Mouse (Mus musculus): ENCODE measurements around the gene Gzmf. TPM values are rescaled to one million over a fixed set of nuclear protein-coding genes. Genes with fewer than 3 reads are reported as not detected.
"Not testable (repeated sequence)": the region's sequence is repeated elsewhere in the genome, so short reads cannot be mapped to it uniquely, and the experiment has no call there.

Gene Gzmf
- polyA plus RNA-seq (2012; rRNA removed), result not detected in 2 replicates

DNA sequence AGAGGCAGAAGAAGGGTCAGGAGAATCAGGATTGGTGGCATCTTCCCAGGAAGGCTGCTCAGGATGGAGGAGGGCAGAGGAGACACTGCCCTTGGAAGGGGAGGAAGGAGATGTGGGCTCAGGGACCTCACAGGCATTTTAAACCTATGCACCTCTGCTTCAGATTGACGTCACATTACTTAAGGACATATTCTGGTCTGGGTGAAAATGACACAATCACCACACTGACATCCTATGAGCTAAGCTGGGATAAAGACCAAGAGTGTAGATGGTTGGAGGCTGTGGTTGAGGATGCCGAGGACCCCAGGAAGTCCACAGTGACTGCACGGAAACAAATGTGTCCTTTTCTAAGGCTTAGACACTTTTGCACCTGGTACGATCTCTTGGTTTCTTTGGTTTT, at the start of gene Gzmf:
Gene Gzmf (minus strand): TSS at position 101 of the 400 bp plus-strand sequence.
- TF ChIP-seq POLR2A (IDR thresholded peaks at IDR 0.05; ENCODE audit: low read depth, low read length) (no peak), CTCF (IDR thresholded peaks at IDR 0.05; ENCODE audit: extremely low read depth, insufficient read length, insufficient replicate concordance, low read depth, low read length) (no peak)
- Histone ChIP-seq H3K4me3 (ENCODE audit: low read depth, low read length) (no peak within 1 kb of the TSS), H3K27me3 (ENCODE audit: control insufficient read depth, insufficient read depth, low read length) (no peaks in the 10 kb centered on the region), H3K36me3 (ENCODE audit: control insufficient read depth, insufficient read depth, low read length) (no peaks in the 10 kb centered on the region), H3K4me1 (ENCODE audit: control insufficient read depth, insufficient read depth, insufficient read length, low read length) (no peaks in the 10 kb centered on the region), H3K27ac (ENCODE audit: insufficient read depth, low read depth, low read length) (no peak within 1 kb of the TSS)
- 88% methylated on average over 4 of the region's 4 CpGs for WGBS

DNA sequence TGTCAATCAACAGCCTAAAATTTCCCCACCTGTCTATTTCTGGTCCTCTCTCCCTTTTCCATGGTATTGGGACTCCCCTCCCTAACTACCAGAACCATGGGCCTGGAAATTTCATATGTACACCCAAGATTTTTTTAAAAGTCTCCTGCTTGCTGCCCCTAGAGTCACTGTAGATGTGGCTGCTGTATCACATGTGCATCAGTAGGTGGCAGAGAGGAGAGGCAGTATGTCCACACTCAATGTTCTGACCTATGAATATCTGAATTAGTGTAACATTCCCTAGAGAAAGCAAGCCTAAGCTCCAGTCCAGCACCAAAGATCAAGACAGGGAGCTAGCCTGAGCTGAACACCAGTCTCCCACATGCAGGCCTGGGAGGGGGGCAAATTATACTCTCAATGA, 29.2 kb upstream of the Gzmf start:
- Histone ChIP-seq H3K27me3 (ENCODE audit: control insufficient read depth, insufficient read depth, low read length) (no peaks in the 10 kb centered on the region), H3K4me1 (ENCODE audit: control insufficient read depth, insufficient read depth, insufficient read length, low read length) (no peaks in the 10 kb centered on the region), H3K27ac (ENCODE audit: insufficient read depth, low read depth, low read length) (no peak overlapping the region), H3K4me3 (ENCODE audit: low read depth, low read length) (no peak overlapping the region), H3K36me3 (ENCODE audit: control insufficient read depth, insufficient read depth, low read length) (no peaks in the 10 kb centered on the region)
- TF ChIP-seq CTCF (IDR thresholded peaks at IDR 0.05; ENCODE audit: extremely low read depth, insufficient read length, insufficient replicate concordance, low read depth, low read length) (no peak), POLR2A (IDR thresholded peaks at IDR 0.05; ENCODE audit: low read depth, low read length) (no peak)

DNA sequence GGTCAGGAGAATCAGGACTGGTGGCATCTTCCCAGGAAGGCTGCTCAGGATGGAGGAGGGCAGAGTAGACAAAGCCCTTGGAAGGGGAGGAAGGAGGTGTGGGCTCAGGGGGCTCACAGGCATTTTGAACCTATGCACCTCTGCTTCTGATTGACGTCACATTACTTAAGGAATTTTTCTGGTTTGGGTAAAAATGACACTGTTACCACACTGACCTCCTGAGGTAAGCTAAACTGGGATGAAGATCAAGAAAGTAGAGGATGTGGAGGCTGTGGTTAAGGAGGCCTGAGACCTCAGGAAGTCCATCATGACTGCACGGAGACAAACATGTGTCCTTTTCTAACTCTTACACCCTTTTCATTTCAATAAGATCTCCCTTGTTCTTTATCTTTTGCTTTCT, 23.3 kb upstream of the Gzmf start, which contains the start of gene Gzmc:
Gene Gzmc (minus strand): TSS at position 101 of the 400 bp plus-strand sequence.
- H3K27me3 ChIP-seq (ENCODE audit: control insufficient read depth, insufficient read depth, low read length), result no peaks in the 10 kb centered on the region
- 72% methylated on average over 2 of the region's 2 CpGs for WGBS
- no peak for TF ChIP-seq CTCF (IDR thresholded peaks at IDR 0.05; ENCODE audit: extremely low read depth, insufficient read length, insufficient replicate concordance, low read depth, low read length)
- no peak for TF ChIP-seq POLR2A (IDR thresholded peaks at IDR 0.05; ENCODE audit: low read depth, low read length)
- no peak within 1 kb of the TSS for H3K4me3 ChIP-seq (ENCODE audit: low read depth, low read length)
- no peaks in the 10 kb centered on the region for H3K4me1 ChIP-seq (ENCODE audit: control insufficient read depth, insufficient read depth, insufficient read length, low read length)
- no peaks in the 10 kb centered on the region for H3K36me3 ChIP-seq (ENCODE audit: control insufficient read depth, insufficient read depth, low read length)
- H3K27ac ChIP-seq (ENCODE audit: insufficient read depth, low read depth, low read length), result no peak within 1 kb of the TSS

DNA sequence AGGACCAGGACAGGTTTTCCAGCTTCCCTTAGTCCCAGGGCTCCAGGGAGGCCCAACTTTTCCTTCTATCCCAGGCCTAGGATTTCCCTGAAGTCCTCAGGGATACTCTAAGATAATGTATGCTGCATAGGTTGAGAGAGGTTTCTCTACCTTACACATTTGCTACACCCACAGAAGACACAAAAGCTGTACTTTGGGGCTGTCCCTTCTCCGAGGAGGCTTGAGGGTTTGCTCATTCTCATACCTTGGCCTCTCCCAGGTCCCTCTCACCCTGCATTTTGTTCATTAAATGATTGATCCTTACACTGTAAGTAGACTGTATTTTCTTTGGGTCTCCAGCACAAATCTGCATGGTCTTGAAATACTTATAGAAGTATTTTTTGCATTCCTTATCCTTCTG, 5.6 kb downstream of the Gzmf start:
- WGBS, result 82% methylated on average over 1 of the region's 1 CpGs
- no peak overlapping the region for H3K4me3 ChIP-seq (ENCODE audit: low read depth, low read length)
- no peak overlapping the region for H3K27ac ChIP-seq (ENCODE audit: insufficient read depth, low read depth, low read length)
- no peak for TF ChIP-seq CTCF (IDR thresholded peaks at IDR 0.05; ENCODE audit: extremely low read depth, insufficient read length, insufficient replicate concordance, low read depth, low read length)
- TF ChIP-seq POLR2A (IDR thresholded peaks at IDR 0.05; ENCODE audit: low read depth, low read length), result no peak
- H3K27me3 ChIP-seq (ENCODE audit: control insufficient read depth, insufficient read depth, low read length), result no peaks in the 10 kb centered on the region
- H3K36me3 ChIP-seq (ENCODE audit: control insufficient read depth, insufficient read depth, low read length), result no peaks in the 10 kb centered on the region
- no peaks in the 10 kb centered on the region for H3K4me1 ChIP-seq (ENCODE audit: control insufficient read depth, insufficient read depth, insufficient read length, low read length)

DNA sequence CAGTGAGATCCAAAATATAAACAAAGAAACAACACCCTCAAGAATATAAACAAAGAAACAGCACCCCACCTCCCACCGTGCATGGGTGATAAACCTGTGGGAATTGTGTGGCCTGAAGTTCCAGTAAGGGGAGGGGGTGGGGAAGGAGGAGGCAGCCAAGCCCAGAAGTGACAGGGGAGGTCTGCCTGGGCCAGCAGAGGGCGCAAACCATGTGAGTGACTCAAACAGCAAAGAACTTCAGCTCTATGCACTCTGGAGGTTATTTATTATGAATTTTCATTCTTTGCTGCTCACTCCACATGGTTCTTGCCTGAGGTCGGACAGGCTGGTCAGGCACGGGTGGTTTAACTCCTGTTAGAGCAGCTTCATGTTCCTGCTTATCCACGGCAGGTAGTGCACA, 6.2 kb downstream of the Gzmf start:
- 33% methylated on average over 5 of the region's 5 CpGs for WGBS
- not testable (repeated sequence) for H3K27me3 ChIP-seq (ENCODE audit: control insufficient read depth, insufficient read depth, low read length); H3K4me1 ChIP-seq (ENCODE audit: control insufficient read depth, insufficient read depth, insufficient read length, low read length); H3K27ac ChIP-seq (ENCODE audit: insufficient read depth, low read depth, low read length); H3K36me3 ChIP-seq (ENCODE audit: control insufficient read depth, insufficient read depth, low read length); H3K4me3 ChIP-seq (ENCODE audit: low read depth, low read length)
- TF ChIP-seq CTCF (IDR thresholded peaks at IDR 0.05; ENCODE audit: extremely low read depth, insufficient read length, insufficient replicate concordance, low read depth, low read length), result peak; percentile 46; the same call in 1 of the 2 replicates

DNA sequence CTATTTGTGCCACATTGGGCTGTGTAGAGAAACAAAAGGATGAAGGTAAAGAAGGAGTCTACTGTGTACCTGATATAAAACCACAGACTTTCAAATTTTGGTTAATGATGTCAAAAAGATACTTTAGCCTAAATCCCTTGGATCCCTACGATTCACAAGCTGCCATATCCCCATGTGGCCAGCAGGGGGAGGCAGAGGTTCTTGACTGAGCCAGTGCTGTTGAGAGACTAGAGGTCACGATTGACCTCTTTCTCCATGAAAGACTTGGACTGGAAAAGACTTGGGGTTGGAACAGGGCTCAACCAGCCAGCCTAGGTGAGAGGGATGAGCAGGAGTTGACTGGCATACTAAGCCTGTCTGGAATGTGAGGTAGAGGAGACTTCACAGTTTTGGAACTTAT, 7.2 kb downstream of the Gzmf start:
- Histone ChIP-seq H3K36me3 (ENCODE audit: control insufficient read depth, insufficient read depth, low read length) (no peaks in the 10 kb centered on the region), H3K4me1 (ENCODE audit: control insufficient read depth, insufficient read depth, insufficient read length, low read length) (no peaks in the 10 kb centered on the region), H3K27me3 (ENCODE audit: control insufficient read depth, insufficient read depth, low read length) (no peaks in the 10 kb centered on the region), H3K27ac (ENCODE audit: insufficient read depth, low read depth, low read length) (no peak overlapping the region), H3K4me3 (ENCODE audit: low read depth, low read length) (no peak overlapping the region)
- 4% methylated on average over 2 of the region's 2 CpGs for WGBS
- TF ChIP-seq POLR2A (IDR thresholded peaks at IDR 0.05; ENCODE audit: low read depth, low read length), result no peak
- TF ChIP-seq CTCF (IDR thresholded peaks at IDR 0.05; ENCODE audit: extremely low read depth, insufficient read length, insufficient replicate concordance, low read depth, low read length), result peak; percentile 91; the same call in 1 of the 2 replicates

DNA sequence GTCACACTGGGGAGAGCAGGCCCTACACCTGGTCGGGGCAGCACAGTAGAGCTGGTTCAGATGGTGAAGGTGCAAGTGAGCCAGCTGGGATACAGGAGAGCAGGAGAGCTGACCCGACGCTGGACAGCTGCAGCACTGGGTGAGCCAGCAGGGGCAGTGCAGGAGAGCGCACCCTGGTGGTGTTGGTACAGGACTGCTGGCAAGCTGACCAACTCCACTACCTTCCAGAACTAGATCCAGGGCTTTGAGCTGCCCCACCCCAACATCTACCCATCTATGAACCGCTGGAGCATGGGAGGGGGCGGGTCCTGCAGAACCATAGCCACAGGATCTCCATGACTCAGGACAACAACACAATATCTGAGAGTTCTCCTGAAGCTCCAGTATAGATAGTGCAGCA, 24.3 kb downstream of the Gzmf start:
- 48% methylated on average over 6 of the region's 6 CpGs for WGBS
- TF ChIP-seq POLR2A (IDR thresholded peaks at IDR 0.05; ENCODE audit: low read depth, low read length) (no peak), CTCF (IDR thresholded peaks at IDR 0.05; ENCODE audit: extremely low read depth, insufficient read length, insufficient replicate concordance, low read depth, low read length) (no peak)
- Histone ChIP-seq H3K27ac (ENCODE audit: insufficient read depth, low read depth, low read length) (no peak overlapping the region), H3K27me3 (ENCODE audit: control insufficient read depth, insufficient read depth, low read length) (no peaks in the 10 kb centered on the region), H3K36me3 (ENCODE audit: control insufficient read depth, insufficient read depth, low read length) (no peaks in the 10 kb centered on the region), H3K4me3 (ENCODE audit: low read depth, low read length) (no peak overlapping the region), H3K4me1 (ENCODE audit: control insufficient read depth, insufficient read depth, insufficient read length, low read length) (no peaks in the 10 kb centered on the region)

DNA sequence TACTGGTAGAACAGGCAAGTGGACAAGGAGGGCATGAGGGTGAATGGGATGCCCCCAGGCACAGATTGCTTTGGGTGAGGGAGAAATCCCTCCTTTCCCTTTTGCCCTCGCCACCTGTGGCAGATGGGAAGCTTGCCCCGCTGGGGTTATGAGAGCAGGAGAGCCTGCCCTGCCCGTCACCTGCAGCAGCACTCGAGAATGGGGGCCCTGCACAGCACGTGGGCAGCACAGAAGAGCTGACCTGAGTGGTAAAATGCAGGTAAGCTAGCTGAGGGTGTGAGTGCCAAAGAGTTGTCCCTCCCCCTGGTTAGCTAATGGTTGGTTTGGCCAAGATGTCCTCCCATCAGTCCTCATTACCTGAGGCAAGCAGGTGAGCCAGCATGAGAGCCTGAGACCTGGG, 24.7 kb downstream of the Gzmf start:
- Histone ChIP-seq H3K27ac (ENCODE audit: insufficient read depth, low read depth, low read length) (no peak overlapping the region), H3K4me1 (ENCODE audit: control insufficient read depth, insufficient read depth, insufficient read length, low read length) (no peaks in the 10 kb centered on the region), H3K4me3 (ENCODE audit: low read depth, low read length) (no peak overlapping the region), H3K36me3 (ENCODE audit: control insufficient read depth, insufficient read depth, low read length) (no peaks in the 10 kb centered on the region), H3K27me3 (ENCODE audit: control insufficient read depth, insufficient read depth, low read length) (no peaks in the 10 kb centered on the region)
- TF ChIP-seq POLR2A (IDR thresholded peaks at IDR 0.05; ENCODE audit: low read depth, low read length), result no peak
- TF ChIP-seq CTCF (IDR thresholded peaks at IDR 0.05; ENCODE audit: extremely low read depth, insufficient read length, insufficient replicate concordance, low read depth, low read length), result no peak
- WGBS, result 54% methylated on average over 5 of the region's 5 CpGs
